Mouse (Mus musculus) cortical plate, adult 2 months (tissue): ENCODE measurements at regions not wholly inside any gene's neighbourhood (a gene's known extent, or its start where the extent isn't known, plus 50 kb on each side); places are given as distances from the start of the nearest gene placed in this dataset.

Source experiments
- CTCF ChIP-seq: fragments of 200-500 bp; IDR thresholded peaks from 2 replicates; pipeline ENCODE4 v1.5.1; 2011; ENCODE audit warnings: mild to moderate bottlenecking, control low read depth, low read length; ENCODE audit not compliant: insufficient read depth; ENCODE audit errors: extremely low read depth
- POLR2A ChIP-seq: fragments of 200-500 bp; IDR thresholded peaks from 2 replicates; pipeline ENCODE4 v1.6.1; 2011; ENCODE audit warnings: mild to moderate bottlenecking, low read length, control low read depth; ENCODE audit not compliant: insufficient read depth; ENCODE audit errors: extremely low read depth

- TF ChIP-seq POLR2A (no peak), CTCF (no peak)
Measured at GRCm38 (mm10) chr11:32883062-32883852, 58.9 kb upstream of the Smim23 start.
